Mouse (Mus musculus): ENCODE results near the gene Pakap. TPM values are rescaled to one million over a fixed set of nuclear protein-coding genes. Genes with fewer than 3 reads are reported as not detected.

Gene Pakap
- polyA plus RNA-seq, 1 experiment from 2014 or later, result 5.8 TPM

GRCm38 (mm10) chr4:57769007-57769406 lies 201.0 kb downstream of the Pakap start:
- Histone ChIP-seq H3K4me2 (replicated peaks) (no peak overlapping the region), H3K9ac (replicated peaks) (no peak overlapping the region), H3K4me1 (no peaks in the 10 kb centered on the region), H3K4me3 (no peak overlapping the region), H3K36me3 (no peaks in the 10 kb centered on the region), H3K27me3 (no peaks in the 10 kb centered on the region), H3K9me3 (no peaks in the 10 kb centered on the region), H3K27ac (replicated peaks) (no peak overlapping the region)
- ATAC-seq (replicated peaks), result no peak
- 88% methylated on average over 3 of the region's 3 CpGs for WGBS

GRCm38 (mm10) chr4:57770185-57770823 lies 202.3 kb downstream of the Pakap start:
- Histone ChIP-seq H3K9ac (replicated peaks) (no peak overlapping the region), H3K27ac (replicated peaks) (no peak overlapping the region), H3K4me3 (no peak overlapping the region), H3K36me3 (no peaks in the 10 kb centered on the region), H3K4me2 (replicated peaks) (no peak overlapping the region), H3K4me1 (no peaks in the 10 kb centered on the region), H3K9me3 (no peaks in the 10 kb centered on the region), H3K27me3 (no peaks in the 10 kb centered on the region)
- no peak for ATAC-seq (replicated peaks)
- WGBS, result 54% methylated on average over 4 of the region's 4 CpGs

- Histone ChIP-seq H3K9ac (replicated peaks) (no peak overlapping the region), H3K27me3 (no peaks in the 10 kb centered on the region), H3K4me2 (replicated peaks) (no peak overlapping the region), H3K9me3 (no peaks in the 10 kb centered on the region), H3K4me3 (no peak overlapping the region), H3K36me3 (no peaks in the 10 kb centered on the region), H3K4me1 (no peaks in the 10 kb centered on the region), H3K27ac (replicated peaks) (no peak overlapping the region)
- no peak for ATAC-seq (replicated peaks)
- 91% methylated on average over 2 of the region's 2 CpGs for WGBS
Observed at GRCm38 (mm10) chr4:57771558-57772219, 203.7 kb downstream of the Pakap start.

- ATAC-seq (replicated peaks), result no peak
- H3K27me3 ChIP-seq, result no peaks in the 10 kb centered on the region
- no peak overlapping the region for H3K27ac ChIP-seq (replicated peaks)
- H3K4me1 ChIP-seq, result no peaks in the 10 kb centered on the region
- WGBS, result 65% methylated on average over 11 of the region's 11 CpGs
- H3K9me3 ChIP-seq, result no peaks in the 10 kb centered on the region
- H3K36me3 ChIP-seq, result no peaks in the 10 kb centered on the region
- H3K4me2 ChIP-seq (replicated peaks), result no peak overlapping the region
- no peak overlapping the region for H3K4me3 ChIP-seq
- H3K9ac ChIP-seq (replicated peaks), result no peak overlapping the region
Observed at GRCm38 (mm10) chr4:57772851-57773510, 205.0 kb downstream of the Pakap start.

- 74% methylated on average over 4 of the region's 4 CpGs for WGBS
- H3K27ac ChIP-seq (replicated peaks), result no peak overlapping the region
- no peak overlapping the region for H3K4me2 ChIP-seq (replicated peaks)
- H3K4me1 ChIP-seq, result no peaks in the 10 kb centered on the region
- H3K4me3 ChIP-seq, result no peak overlapping the region
- H3K36me3 ChIP-seq, result no peaks in the 10 kb centered on the region
- no peaks in the 10 kb centered on the region for H3K9me3 ChIP-seq
- no peaks in the 10 kb centered on the region for H3K27me3 ChIP-seq
- no peak for ATAC-seq (replicated peaks)
- H3K9ac ChIP-seq (replicated peaks), result no peak overlapping the region
Observed at GRCm38 (mm10) chr4:57774517-57774916, 206.5 kb downstream of the Pakap start.

- Histone ChIP-seq H3K36me3 (no peaks in the 10 kb centered on the region), H3K9ac (replicated peaks) (no peak overlapping the region), H3K4me2 (replicated peaks) (no peak overlapping the region), H3K9me3 (no peaks in the 10 kb centered on the region), H3K27me3 (no peaks in the 10 kb centered on the region), H3K27ac (replicated peaks) (no peak overlapping the region), H3K4me3 (no peak overlapping the region), H3K4me1 (no peaks in the 10 kb centered on the region)
- no peak for ATAC-seq (replicated peaks)
Observed at GRCm38 (mm10) chr4:57775582-57775981, 207.6 kb downstream of the Pakap start.

DNA sequence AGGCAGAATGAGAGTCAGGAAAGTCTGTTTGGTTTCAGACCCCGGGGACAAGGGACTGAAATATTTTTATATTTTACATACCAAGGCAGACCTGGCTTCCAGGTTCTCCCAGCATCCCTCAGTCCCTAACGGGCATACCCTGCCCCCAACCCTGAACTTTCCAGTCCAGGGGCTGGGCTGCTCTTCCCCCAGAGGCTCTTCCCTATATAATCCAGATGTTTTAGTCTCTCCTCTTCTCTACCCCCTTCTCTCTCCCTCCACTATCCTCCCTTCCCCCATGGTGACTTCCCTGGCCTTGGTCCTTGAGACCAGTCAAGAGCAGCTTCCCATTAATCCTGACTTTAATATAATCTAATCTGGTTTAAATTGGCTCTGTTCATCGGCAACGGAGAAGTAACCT lies 212.4 kb downstream of the Pakap start:
- no peak for ATAC-seq (replicated peaks)
- Histone ChIP-seq H3K4me1 (peaks cover 17% of the 10 kb centered on the region), H3K4me2 (replicated peaks) (no peak overlapping the region), H3K27ac (replicated peaks) (no peak overlapping the region), H3K4me3 (no peak overlapping the region), H3K9ac (replicated peaks) (no peak overlapping the region), H3K27me3 (no peaks in the 10 kb centered on the region; the same call in 1 of the 2 replicates), H3K9me3 (no peaks in the 10 kb centered on the region), H3K36me3 (no peaks in the 10 kb centered on the region)
- 30% methylated on average over 4 of the region's 4 CpGs for WGBS

GRCm38 (mm10) chr4:57780833-57781641 lies 213.1 kb downstream of the Pakap start:
- H3K9me3 ChIP-seq, result no peaks in the 10 kb centered on the region
- peak; percentile 39; the same call in 1 of the 2 replicates for ATAC-seq (replicated peaks)
- H3K4me3 ChIP-seq, result no peak overlapping the region
- 0 out of 2 replicates have a peak overlapping the region, but pooled peaks have one; percentile 12 for H3K4me2 ChIP-seq (replicated peaks)
- 5% methylated on average over 20 of the region's 20 CpGs for WGBS
- H3K27ac ChIP-seq (replicated peaks), result no peak overlapping the region
- no peak overlapping the region for H3K9ac ChIP-seq (replicated peaks)
- H3K4me1 ChIP-seq, result peaks cover 17% of the 10 kb centered on the region
- no peaks in the 10 kb centered on the region; the same call in 1 of the 2 replicates for H3K27me3 ChIP-seq
- H3K36me3 ChIP-seq, result no peaks in the 10 kb centered on the region

- H3K4me3 ChIP-seq, result peak overlapping the region; percentile 46
- H3K36me3 ChIP-seq, result no peaks in the 10 kb centered on the region
- peak overlapping the region; percentile 40 for H3K9ac ChIP-seq (replicated peaks)
- no peaks in the 10 kb centered on the region for H3K9me3 ChIP-seq
- peaks cover 17% of the 10 kb centered on the region for H3K4me1 ChIP-seq
- H3K27me3 ChIP-seq, result no peaks in the 10 kb centered on the region; the same call in 1 of the 2 replicates
- H3K4me2 ChIP-seq (replicated peaks), result peak overlapping the region; percentile 78
- H3K27ac ChIP-seq (replicated peaks), result no peak overlapping the region
- peak; percentile 92 for ATAC-seq (replicated peaks)
- under 1% methylated on average over 26 of the region's 26 CpGs for WGBS
Observed at GRCm38 (mm10) chr4:57781994-57782393, 214.0 kb downstream of the Pakap start.

GRCm38 (mm10) chr4:57782549-57783390 lies 214.8 kb downstream of the Pakap start:
- 0 out of 2 replicates have a peak, but pooled peaks have one; percentile 20 for ATAC-seq (replicated peaks)
- Histone ChIP-seq H3K27me3 (no peaks in the 10 kb centered on the region; the same call in 1 of the 2 replicates), H3K9ac (replicated peaks) (peak overlapping the region; percentile 40), H3K27ac (replicated peaks) (no peak overlapping the region), H3K4me2 (replicated peaks) (peak overlapping the region; percentile 78), H3K4me1 (peaks cover 17% of the 10 kb centered on the region), H3K9me3 (no peaks in the 10 kb centered on the region), H3K36me3 (no peaks in the 10 kb centered on the region), H3K4me3 (peak overlapping the region; percentile 46)
- WGBS, result 5% methylated on average over 33 of the region's 33 CpGs

GRCm38 (mm10) chr4:57783391-57783770 lies 215.4 kb downstream of the Pakap start:
- WGBS, result 37% methylated on average over 9 of the region's 9 CpGs
- Histone ChIP-seq H3K27me3 (no peaks in the 10 kb centered on the region; the same call in 1 of the 2 replicates), H3K27ac (replicated peaks) (no peak overlapping the region), H3K4me3 (peak overlapping the region; percentile 46), H3K9me3 (no peaks in the 10 kb centered on the region), H3K36me3 (no peaks in the 10 kb centered on the region), H3K4me2 (replicated peaks) (peak overlapping the region; percentile 78), H3K9ac (replicated peaks) (0 out of 2 replicates have a peak overlapping the region, but pooled peaks have one; percentile 40), H3K4me1 (peaks cover 17% of the 10 kb centered on the region)
- no peak for ATAC-seq (replicated peaks)
